Mouse (Mus musculus) spleen, postnatal 10 days (tissue): Measurements from ENCODE around the gene Adora2a.
"Not testable (repeated sequence)": the region's sequence is repeated elsewhere in the genome, so short reads cannot be mapped to it uniquely, and the experiment has no call there.

Experiments used
- DNase-seq, 2 experiments: peaks; one replicate each; pipeline ENCODE4 v3.0.0; 2021 to 2022; ENCODE audit warnings: low spot score in 2 of 2

Adora2a gene

DNA sequence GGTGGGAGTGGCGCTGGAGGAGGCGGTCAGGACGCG, at the start of gene Adora2a:
TSS of gene Adora2a (plus strand) at position 6 of the 36 bp plus-strand sequence.
- no peak for DNase-seq

GRCm38 (mm10) chr10:75273020-75273419, 43.7 kb upstream of the Adora2a start:
- no peak for DNase-seq

DNA sequence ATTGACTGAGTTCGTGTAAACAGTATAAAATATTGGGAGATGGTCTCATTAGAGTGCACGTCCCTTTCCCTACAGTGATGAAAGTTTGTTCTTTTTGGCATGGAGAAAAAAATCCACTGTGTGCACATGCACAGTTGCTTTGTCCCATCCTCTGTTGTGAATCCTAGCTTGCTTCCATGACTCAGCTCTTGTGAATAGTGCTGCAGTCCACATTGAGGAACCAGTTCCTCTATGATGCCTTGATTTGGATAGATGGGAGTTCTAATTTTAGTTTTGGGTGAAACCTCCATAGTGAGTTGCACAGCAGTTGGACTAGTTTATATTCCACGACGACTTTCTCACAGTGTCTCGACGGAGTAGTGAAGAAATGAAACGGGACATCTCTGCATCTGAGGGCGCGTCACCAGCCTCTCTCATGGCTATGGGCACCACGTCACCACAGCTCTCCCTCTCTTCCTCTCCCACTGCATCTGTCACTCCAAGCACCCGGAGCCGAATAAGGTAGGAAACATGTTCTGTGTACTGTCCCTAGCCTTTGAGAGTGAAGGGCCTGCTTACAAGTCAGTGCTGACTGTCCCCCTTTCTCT, 40.2 kb upstream of the Adora2a start:
- DNase-seq: no peak

DNA sequence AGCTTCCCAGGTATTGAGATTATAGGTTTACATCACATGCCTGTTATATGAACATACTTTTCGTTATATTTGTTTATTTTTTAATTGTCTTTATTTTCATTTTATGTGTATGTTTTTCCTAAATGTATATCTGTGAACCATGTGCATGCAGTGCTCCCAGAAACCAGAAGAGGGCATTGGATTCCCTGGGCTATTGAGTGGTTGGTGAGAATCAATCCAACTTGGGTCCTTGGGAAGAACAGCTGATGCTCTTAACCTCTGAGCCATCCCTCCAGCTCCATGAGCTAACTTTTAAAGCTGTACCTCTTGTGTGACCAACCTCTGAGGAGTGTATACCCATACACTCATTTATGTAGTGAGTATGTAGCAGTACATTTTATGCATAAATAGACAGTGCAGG, 39.2 kb upstream of the Adora2a start:
- peak in 1 of 2 experiments; percentile 38 for DNase-seq

GRCm38 (mm10) chr10:75282648-75283047, 34.0 kb upstream of the Adora2a start:
- peak in 1 of 2 experiments; percentile 60 for DNase-seq

GRCm38 (mm10) chr10:75283821-75284220, 32.9 kb upstream of the Adora2a start:
- no peak for DNase-seq

DNA sequence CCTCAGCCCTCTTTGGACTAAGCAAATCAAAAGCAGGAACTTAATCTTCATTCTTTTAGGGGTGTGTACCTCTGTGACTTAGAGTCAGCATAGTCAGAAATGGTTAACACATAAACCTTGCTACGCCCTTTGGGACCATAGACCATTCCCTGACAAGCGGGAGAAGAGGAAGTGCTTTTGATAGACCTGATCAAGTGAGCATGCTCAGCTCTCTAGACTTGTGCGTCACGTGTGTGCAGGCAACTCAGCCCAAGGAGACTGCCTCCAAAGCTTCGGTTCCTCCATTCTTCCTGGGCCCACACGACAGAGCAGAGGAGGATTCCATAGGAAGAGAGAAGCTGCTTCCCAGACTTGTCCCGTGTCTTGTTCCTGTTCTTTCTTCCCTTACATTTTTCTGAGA, 28.1 kb upstream of the Adora2a start:
- no peak for DNase-seq

GRCm38 (mm10) chr10:75289392-75289791, 27.3 kb upstream of the Adora2a start:
- no peak for DNase-seq

GRCm38 (mm10) chr10:75290650-75291049, 26.0 kb upstream of the Adora2a start:
- no peak for DNase-seq

DNA sequence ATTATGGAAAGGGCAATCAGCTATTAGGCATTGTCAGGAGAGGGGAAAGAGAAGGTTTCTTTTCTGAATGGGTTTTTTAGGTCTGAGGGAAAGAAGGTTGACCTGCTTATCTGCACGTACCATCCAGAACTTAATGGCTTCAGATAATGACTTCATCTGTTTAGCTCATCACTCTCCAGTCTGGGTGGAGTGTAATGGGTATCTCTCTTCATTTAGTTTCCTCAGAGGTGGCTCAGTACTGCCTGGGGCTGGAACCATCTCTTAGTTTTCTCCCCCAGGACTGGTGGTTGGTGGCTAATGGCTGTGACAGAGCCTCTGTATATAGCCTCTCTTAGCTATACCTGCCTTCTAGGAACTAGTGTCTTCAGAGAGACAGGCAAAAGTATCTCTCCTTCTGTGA, 25.3 kb upstream of the Adora2a start:
- no peak for DNase-seq

GRCm38 (mm10) chr10:75292206-75292605, 24.5 kb upstream of the Adora2a start:
- DNase-seq: not testable (repeated sequence)

DNA sequence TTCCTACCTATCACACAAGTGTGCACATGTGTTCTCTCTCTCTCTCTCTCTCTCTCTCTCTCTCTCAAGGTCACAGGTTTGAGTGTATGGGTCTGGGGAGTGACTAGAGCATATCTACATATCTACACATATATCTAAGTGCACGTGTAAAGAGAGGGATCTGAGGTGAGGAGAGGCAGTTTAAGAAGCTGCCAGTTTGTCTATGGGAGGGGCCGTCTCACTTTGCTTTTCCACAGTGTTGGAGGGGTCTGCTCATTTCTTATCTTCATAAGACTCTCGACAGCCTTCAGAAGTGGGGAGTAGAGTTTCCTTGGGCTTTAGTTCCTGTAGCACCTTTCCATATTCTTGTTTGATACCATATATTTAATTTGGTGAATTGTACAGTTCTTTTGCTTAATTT, 23.4 kb upstream of the Adora2a start:
- DNase-seq: no peak

- DNase-seq: no peak
These were observed 22.3 kb upstream of the Adora2a start for GRCm38 (mm10) chr10:75294362-75294761.

DNA sequence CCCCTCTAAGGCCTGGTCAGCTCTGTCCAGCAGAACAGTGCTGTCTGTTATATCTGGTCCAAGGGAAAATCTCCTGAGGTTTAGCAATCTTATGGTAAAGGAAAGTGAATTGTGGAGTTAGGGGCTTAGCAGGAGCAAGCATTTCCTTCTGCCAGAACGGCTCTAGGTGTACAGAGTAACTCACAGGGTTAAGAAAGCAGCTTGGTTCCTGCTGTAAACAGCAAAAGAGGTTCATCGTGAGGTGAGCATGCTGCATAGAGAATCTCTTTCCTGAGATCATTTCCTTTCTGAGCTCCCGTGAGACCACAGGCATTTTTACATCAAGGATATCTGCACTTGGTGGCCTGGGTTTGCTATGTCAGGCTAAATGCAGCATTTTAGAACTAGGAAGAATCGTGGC, 21.8 kb upstream of the Adora2a start:
- no peak for DNase-seq

GRCm38 (mm10) chr10:75298608-75299007, 18.1 kb upstream of the Adora2a start:
- no peak for DNase-seq

DNA sequence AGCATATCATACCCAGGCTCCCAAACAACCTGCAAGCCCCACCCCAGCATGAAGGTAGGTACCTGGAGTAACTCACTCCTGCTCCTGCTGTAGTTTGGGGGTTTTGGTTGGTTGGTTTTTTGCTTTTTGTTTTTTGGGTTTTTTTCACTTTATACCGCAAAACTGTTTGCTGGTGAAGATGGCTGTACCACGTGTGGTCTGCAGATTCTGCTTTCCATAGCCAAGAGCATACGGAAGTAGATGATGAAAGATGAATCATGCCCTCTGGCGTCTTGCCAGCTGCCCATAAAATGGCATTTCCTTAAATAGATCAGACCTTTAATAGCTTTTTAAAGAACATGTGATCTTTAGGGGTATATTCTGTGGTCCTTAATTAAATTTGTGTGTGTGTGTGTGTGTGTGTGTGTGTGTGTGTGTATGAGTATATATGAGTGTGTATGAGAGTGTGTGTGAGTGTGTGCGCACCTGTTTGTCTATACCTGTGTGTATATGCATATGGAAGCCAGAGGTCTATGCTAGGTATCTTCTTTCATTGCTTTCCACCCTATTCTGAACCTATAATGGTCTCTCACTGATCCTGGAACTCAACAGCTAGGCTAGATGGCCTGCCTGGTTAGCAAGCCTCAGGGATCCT, 16.8 kb upstream of the Adora2a start:
- peak; percentile 48 to 76 for DNase-seq

DNA sequence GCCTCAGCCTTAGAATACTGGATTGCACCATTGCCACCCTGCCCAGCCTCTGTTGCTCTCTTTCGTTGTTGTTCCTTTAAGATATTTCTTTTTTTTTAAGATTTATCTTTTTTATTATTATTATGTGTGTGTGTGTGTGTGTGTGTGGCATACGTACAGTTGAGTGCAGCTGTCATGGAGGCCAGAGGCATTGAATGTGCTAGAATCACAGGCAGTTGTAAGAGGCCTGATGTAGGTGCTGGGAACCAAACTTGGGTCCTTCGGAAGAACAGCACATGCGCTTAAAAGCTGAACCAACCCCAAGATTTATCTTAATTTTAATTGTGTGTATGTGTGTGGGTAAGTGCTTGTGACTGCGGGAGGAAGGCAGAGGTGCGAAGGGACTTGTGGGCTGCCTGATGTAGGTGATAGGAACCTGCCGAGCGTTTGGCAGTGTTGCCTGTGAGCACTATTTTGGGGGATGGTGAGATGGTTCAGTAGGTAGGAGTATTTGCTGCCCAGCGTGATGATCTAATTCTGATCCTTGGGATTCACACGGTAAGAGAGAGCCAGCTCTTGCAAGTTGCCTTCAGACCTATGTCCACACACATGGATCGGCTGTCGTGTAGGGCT, 15.4 kb upstream of the Adora2a start:
- peak in 1 of 2 experiments; percentile 11 for DNase-seq

DNA sequence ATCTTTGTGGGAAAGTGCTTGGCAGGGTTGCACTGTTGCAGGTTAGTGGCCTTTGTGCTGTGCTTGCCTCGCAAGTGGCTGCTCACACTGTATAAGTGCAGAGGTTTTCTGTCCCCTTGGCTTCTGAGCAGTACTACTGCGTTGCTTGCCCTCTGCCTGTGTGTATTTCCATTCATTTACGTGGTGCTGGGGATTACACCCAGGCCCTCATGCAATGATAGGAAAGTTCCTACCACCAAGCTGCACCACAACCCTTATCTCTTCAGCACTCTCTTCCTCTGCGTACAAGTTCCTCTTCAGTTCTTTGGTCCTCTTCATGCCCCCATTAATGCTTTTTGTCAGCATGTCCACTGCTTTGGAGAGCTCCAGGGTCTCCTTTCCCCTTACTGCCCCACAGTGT, 14.7 kb upstream of the Adora2a start:
- no peak for DNase-seq

GRCm38 (mm10) chr10:75302536-75302935, 14.1 kb upstream of the Adora2a start:
- no peak for DNase-seq

- peak in 1 of 2 experiments; percentile 72 for DNase-seq
These were observed 13.2 kb upstream of the Adora2a start for GRCm38 (mm10) chr10:75303324-75304048.

GRCm38 (mm10) chr10:75304049-75304405, 12.7 kb upstream of the Adora2a start:
- no peak for DNase-seq

GRCm38 (mm10) chr10:75304413-75304812, 12.3 kb upstream of the Adora2a start:
- no peak for DNase-seq

DNA sequence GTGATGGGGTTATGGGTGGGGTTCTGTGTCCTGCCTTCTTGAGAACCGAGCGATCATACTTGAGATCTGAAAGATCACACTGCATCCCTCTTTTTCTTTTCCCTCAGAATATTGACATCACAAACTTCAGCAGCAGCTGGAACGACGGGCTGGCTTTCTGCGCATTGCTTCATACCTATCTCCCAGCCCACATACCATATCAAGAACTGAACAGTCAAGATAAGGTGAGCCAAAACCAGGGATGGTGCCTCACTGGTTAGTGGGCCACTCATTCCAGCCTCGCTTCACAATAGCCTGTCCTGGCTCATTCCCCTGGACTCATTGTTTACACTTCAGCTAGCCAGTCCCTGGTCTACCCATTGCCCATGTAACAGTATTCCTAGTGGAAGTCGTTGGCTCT, 9.5 kb upstream of the Adora2a start:
- DNase-seq: no peak
